Mouse (Mus musculus) liver, adult 2 months (tissue): ENCODE measurements around the gene Wwox. TPM values are rescaled to one million over a fixed set of nuclear protein-coding genes. Genes with fewer than 3 reads are reported as not detected.
A peak's percentile ranks its signal among the peaks of the same experiment; 100 is the strongest.

Experiments
- DNase-seq: peaks from one replicate; pipeline ENCODE4 v3.0.0-alpha.2; 2011; ENCODE audit warnings: low read depth, low spot score; ENCODE audit errors: extremely low read depth
- H3K27ac ChIP-seq: fragments of 200-500 bp; replicated peaks from 2 replicates; pipeline ENCODE4 v1.5.1; 2012; ENCODE audit warnings: low read depth, mild to moderate bottlenecking, control low read depth, inconsistent platforms, low read length; ENCODE audit not compliant: insufficient read depth
- H3K27me3 ChIP-seq: fragments of 200-500 bp; 2 replicates; pipeline ENCODE4 v1.6.1; 2012; ENCODE audit warnings: mild to moderate bottlenecking, moderate library complexity, low read length, inconsistent platforms; ENCODE audit not compliant: control insufficient read depth, insufficient read depth
- H3K36me3 ChIP-seq: fragments of 200-500 bp; 2 replicates; pipeline ENCODE4 v1.6.1; 2012; ENCODE audit warnings: low read length, inconsistent platforms; ENCODE audit not compliant: control insufficient read depth, insufficient read depth
- H3K4me1 ChIP-seq: fragments of 200-500 bp; 2 replicates; pipeline ENCODE4 v1.6.1; 2011; ENCODE audit warnings: low read length; ENCODE audit not compliant: control insufficient read depth, insufficient read depth
- H3K4me3 ChIP-seq: fragments of 200-500 bp; 2 replicates; pipeline ENCODE4 v1.5.1; 2011; ENCODE audit warnings: low read depth, mild to moderate bottlenecking, control low read depth, low read length, moderate library complexity; ENCODE audit not compliant: insufficient read depth
- H3K79me2 ChIP-seq: fragments of 200-500 bp; 2 replicates; pipeline ENCODE4 v1.6.1; 2012; ENCODE audit warnings: inconsistent platforms, mild to moderate bottlenecking, low read length, moderate library complexity; ENCODE audit not compliant: control insufficient read depth, insufficient read depth
- H3K9ac ChIP-seq: fragments of 200-500 bp; 2 replicates; pipeline ENCODE4 v1.6.1; 2012; ENCODE audit warnings: low read depth, mild to moderate bottlenecking, control low read depth, inconsistent platforms, low read length
- CTCF ChIP-seq: fragments of 200-500 bp; IDR thresholded peaks from 2 replicates; pipeline ENCODE4 v1.5.1; 2011; ENCODE audit warnings: low read depth, low read length, control low read depth
- POLR2A ChIP-seq: fragments of 200-500 bp; IDR thresholded peaks from 2 replicates; pipeline ENCODE4 v1.6.1; 2011; ENCODE audit warnings: low read length, control low read depth; ENCODE audit not compliant: insufficient read depth; ENCODE audit errors: extremely low read depth
- WGBS: fragments of 180-500 bp; shearing (Covaris S2); methylation state at CpG from one replicate; pipeline ENCODE4 v1.1.7; 2018; 5-methylcytosine and 5-hydroxymethylcytosine counted together
- polyA plus RNA-seq: library from polyadenylated mRNA; depleted of rRNA; stranded (reverse); fragments of >200 nt; gene quantifications from 2 replicates; pipeline ENCODE4 v1.2.3, GENCODE M21; 2012
- total RNA-seq: library from RNA; depleted of rRNA; stranded (reverse); fragments of >200 nt; gene quantifications from 2 replicates; pipeline ENCODE4 v1.2.3, GENCODE M21; 2014

The Wwox gene
- total and polyA plus RNA-seq, 2 experiments: 7.2 to 10.0 TPM

DNA sequence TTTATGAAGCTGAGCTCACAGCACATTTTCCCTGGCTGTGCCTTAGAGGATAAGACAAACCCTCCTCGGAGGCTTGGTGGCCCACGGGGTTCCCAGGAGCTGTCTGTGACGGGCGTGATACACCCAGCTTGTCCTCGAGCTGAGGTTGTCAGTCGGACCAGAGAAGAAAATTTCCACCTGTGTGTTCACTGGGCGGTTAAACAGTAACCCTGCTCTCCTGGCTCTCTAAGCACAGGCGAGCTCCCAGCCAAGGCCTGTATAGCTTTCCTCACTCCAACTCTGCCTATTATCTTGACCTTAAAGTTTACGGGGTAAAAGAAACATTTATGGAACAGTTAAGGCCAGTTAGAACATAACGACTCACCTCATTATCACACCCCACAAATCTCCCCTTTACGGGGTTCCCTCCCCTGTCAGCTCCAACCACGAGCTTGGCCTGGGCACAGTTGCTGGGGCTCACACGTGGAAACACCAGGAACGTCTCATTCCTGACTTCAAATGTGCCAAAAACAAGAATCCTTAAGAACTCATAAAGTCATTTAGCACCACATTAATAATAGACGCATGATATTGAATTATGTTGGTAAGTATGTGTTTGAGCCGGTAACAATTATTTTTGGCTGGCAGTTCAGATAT lies 129.2 kb downstream of the Wwox start:
- Histone ChIP-seq H3K27me3 (no peaks in the 10 kb centered on the region), H3K27ac (peak overlapping the region; percentile 93), H3K4me3 (no peak overlapping the region), H3K79me2 (no peaks in the 10 kb centered on the region; the same call in 1 of the 2 replicates), H3K4me1 (peaks cover 18% of the 10 kb centered on the region), H3K36me3 (no peaks in the 10 kb centered on the region), H3K9ac (peak overlapping the region; percentile 56)
- 22% methylated on average over 16 of the region's 16 CpGs for WGBS
- TF ChIP-seq POLR2A (no peak), CTCF (no peak)
- DNase-seq: peak; percentile 94

- H3K27ac ChIP-seq: no peak overlapping the region
- no peak overlapping the region for H3K4me3 ChIP-seq
- no peak overlapping the region for H3K9ac ChIP-seq
- no peaks in the 10 kb centered on the region for H3K27me3 ChIP-seq
- H3K4me1 ChIP-seq: peaks cover 4% of the 10 kb centered on the region
- TF ChIP-seq POLR2A (no peak), CTCF (no peak)
- H3K36me3 ChIP-seq: no peaks in the 10 kb centered on the region; the same call in 1 of the 2 replicates
- no peak for DNase-seq
- H3K79me2 ChIP-seq: no peaks in the 10 kb centered on the region; the same call in 1 of the 2 replicates
- 81% methylated on average over 4 of the region's 4 CpGs for WGBS
Measured at GRCm38 (mm10) chr8:114573014-114573746, 133.7 kb downstream of the Wwox start.

DNA sequence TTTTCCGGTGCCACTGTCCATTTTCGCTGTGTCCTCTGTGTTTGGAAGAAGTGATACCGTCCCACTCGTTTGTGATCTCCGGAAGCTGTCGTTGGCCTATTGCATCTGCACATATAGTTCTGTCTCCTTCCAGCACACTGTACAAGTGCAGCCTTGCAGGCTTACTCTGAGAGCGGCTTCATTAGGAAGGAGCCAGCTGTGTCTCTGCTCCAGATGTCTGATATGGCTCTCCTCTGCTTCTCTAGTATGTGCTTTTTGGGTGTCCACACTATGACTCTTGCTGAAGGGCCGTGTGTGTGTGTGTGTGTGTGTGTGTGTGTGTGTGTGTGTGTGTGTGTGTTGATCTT lies 134.3 kb downstream of the Wwox start:
- no peaks in the 10 kb centered on the region for H3K27me3 ChIP-seq

GRCm38 (mm10) chr8:114579292-114579691 lies 139.8 kb downstream of the Wwox start:
- Histone ChIP-seq H3K27ac (no peak overlapping the region), H3K27me3 (no peaks in the 10 kb centered on the region), H3K9ac (no peak overlapping the region), H3K79me2 (no peaks in the 10 kb centered on the region), H3K4me1 (no peaks in the 10 kb centered on the region), H3K4me3 (no peak overlapping the region), H3K36me3 (no peaks in the 10 kb centered on the region; the same call in 1 of the 2 replicates)
- DNase-seq: no peak
- TF ChIP-seq CTCF: no peak
- no peak for TF ChIP-seq POLR2A
- WGBS: 94% methylated on average over 10 of the region's 10 CpGs

More for the DNA sequence above, 134.3 kb downstream of the Wwox start:
- 76% methylated on average over 8 of the region's 8 CpGs for WGBS
- Histone ChIP-seq H3K9ac (no peak overlapping the region), H3K27ac (no peak overlapping the region), H3K4me1 (peaks cover 1% of the 10 kb centered on the region), H3K4me3 (no peak overlapping the region), H3K79me2 (no peaks in the 10 kb centered on the region; the same call in 1 of the 2 replicates), H3K36me3 (no peaks in the 10 kb centered on the region; the same call in 1 of the 2 replicates)
- TF ChIP-seq POLR2A (no peak), CTCF (no peak)
- no peak for DNase-seq

DNA sequence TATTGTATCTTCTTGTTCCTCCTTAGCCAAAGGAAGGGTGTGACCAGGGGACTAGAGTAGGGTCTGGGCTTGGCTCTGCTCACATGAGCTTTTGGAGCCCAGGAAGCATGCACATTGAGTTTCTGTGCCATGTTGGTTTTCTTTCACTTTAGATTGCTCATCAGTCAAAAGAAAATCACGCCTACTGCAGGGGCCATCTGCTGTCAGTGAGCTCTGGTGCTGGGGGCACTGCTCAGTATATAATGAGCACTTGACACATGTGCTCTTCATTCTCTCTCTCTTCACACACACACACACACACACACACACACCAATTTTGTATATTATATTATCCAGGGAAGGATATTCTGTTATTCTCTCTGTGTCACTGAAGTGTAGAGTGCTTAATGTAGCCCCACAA lies 141.2 kb downstream of the Wwox start:
- TF ChIP-seq CTCF (no peak), POLR2A (no peak)
- Histone ChIP-seq H3K4me1 (no peaks in the 10 kb centered on the region), H3K27me3 (no peaks in the 10 kb centered on the region), H3K27ac (no peak overlapping the region), H3K4me3 (no peak overlapping the region), H3K9ac (no peak overlapping the region), H3K36me3 (no peaks in the 10 kb centered on the region; the same call in 1 of the 2 replicates), H3K79me2 (no peaks in the 10 kb centered on the region)
- DNase-seq: no peak
- 100% methylated on average over 1 of the region's 1 CpGs for WGBS

- peaks cover 15% of the 10 kb centered on the region for H3K4me1 ChIP-seq
Measured at GRCm38 (mm10) chr8:114590336-114590867, 150.9 kb downstream of the Wwox start.

More at GRCm38 (mm10) chr8:114590336-114590867, 150.9 kb downstream of the Wwox start:
- TF ChIP-seq POLR2A (no peak), CTCF (no peak)
- Histone ChIP-seq H3K36me3 (no peaks in the 10 kb centered on the region), H3K27me3 (no peaks in the 10 kb centered on the region), H3K27ac (no peak overlapping the region), H3K9ac (no peak overlapping the region), H3K4me3 (no peak overlapping the region), H3K79me2 (no peaks in the 10 kb centered on the region)
- 97% methylated on average over 12 of the region's 12 CpGs for WGBS
- DNase-seq: no peak
